ENCODE assay signal across 8 mouse cellular contexts in genomic region chr5:117492933-117493863, GRCm38 (mm10).
DNase-seq lines count a peak whose midpoint lies in the region; ATAC-seq lines count a peak whose summit lies in the region.

No protein-coding gene starts in this region.

- no peaks in the 10 kb centered on the region for H3K9me3 ChIP-seq in forebrain, embryonic 16.5 days (ENCODE audit: control insufficient read depth, low read length)
- no peaks in the 10 kb centered on the region for H3K9me3 ChIP-seq in neural tube, embryonic 13.5 days

- 10% methylated on average over 31 of the region's 31 CpGs for WGBS in forebrain, embryonic 16.5 days
- 9% methylated on average over 31 of the region's 31 CpGs for WGBS in neural tube, embryonic 13.5 days

- DNase-seq in adrenal gland, adult 2 months, result peak; percentile 37
- no peak for DNase-seq in adrenal gland, postnatal 4 days (ENCODE audit: low spot score in 2 of 2)
- DNase-seq in MN1 (ENCODE audit: low spot score), result peak; percentile 88
- peak; percentile 64 to 66 for DNase-seq in layer of hippocampus, postnatal 36 days
- no peak for DNase-seq in thymus, postnatal 25 days

- no peaks in the 10 kb centered on the region for H3K36me3 ChIP-seq in forebrain, embryonic 16.5 days (ENCODE audit: control insufficient read depth, insufficient read depth)
- H3K36me3 ChIP-seq in neural tube, embryonic 13.5 days, result no peaks in the 10 kb centered on the region

- H3K4me1 ChIP-seq in forebrain, embryonic 16.5 days (replicated peaks; ENCODE audit: control insufficient read depth, insufficient read depth, low read length), result peaks cover 11% of the 10 kb centered on the region
- peaks cover 17% of the 10 kb centered on the region for H3K4me1 ChIP-seq in neural tube, embryonic 13.5 days (replicated peaks)

- ATAC-seq in forebrain, embryonic 16.5 days, result peak; percentile 67
- ATAC-seq in neural tube, embryonic 13.5 days (ENCODE audit: low read depth), result peak; percentile 88
- ATAC-seq in activated CD4-positive, CD25-positive, alpha-beta regulatory T cell, adult 4 months, result no peak

- peak overlapping the region; percentile 52 for H3K4me2 ChIP-seq in forebrain, embryonic 16.5 days (ENCODE audit: low read length)
- H3K4me2 ChIP-seq in neural tube, embryonic 13.5 days, result peak overlapping the region; percentile 56

- no peak overlapping the region; the same call in 1 of the 2 replicates for H3K27ac ChIP-seq in forebrain, embryonic 16.5 days (ENCODE audit: low read length)
- peak overlapping the region; percentile 69 for H3K27ac ChIP-seq in neural tube, embryonic 13.5 days (replicated peaks)

- peak overlapping the region; percentile 48 for H3K9ac ChIP-seq in forebrain, embryonic 16.5 days (replicated peaks; ENCODE audit: low read depth, low read length)
- H3K9ac ChIP-seq in neural tube, embryonic 13.5 days, result peak overlapping the region; percentile 56

- H3K27me3 ChIP-seq in forebrain, embryonic 16.5 days (replicated peaks; ENCODE audit: control insufficient read depth, insufficient read depth, low read length), result no peaks in the 10 kb centered on the region
- no peaks in the 10 kb centered on the region for H3K27me3 ChIP-seq in neural tube, embryonic 13.5 days

- H3K4me3 ChIP-seq in forebrain, embryonic 16.5 days (replicated peaks; ENCODE audit: low read length), result peak overlapping the region; percentile 28
- peak overlapping the region; percentile 22 for H3K4me3 ChIP-seq in neural tube, embryonic 13.5 days

Comparison
In these comparisons a context has a peak if more than half of its experiments do, and no peak if none do; other contexts are left out.
1. DNase-seq: peak in adrenal gland, adult 2 months (single experiment), MN1 (single experiment) and layer of hippocampus, postnatal 36 days (2 of 2); none in adrenal gland, postnatal 4 days (0 of 2) and thymus, postnatal 25 days (single experiment).